In the genomic region with DNA sequence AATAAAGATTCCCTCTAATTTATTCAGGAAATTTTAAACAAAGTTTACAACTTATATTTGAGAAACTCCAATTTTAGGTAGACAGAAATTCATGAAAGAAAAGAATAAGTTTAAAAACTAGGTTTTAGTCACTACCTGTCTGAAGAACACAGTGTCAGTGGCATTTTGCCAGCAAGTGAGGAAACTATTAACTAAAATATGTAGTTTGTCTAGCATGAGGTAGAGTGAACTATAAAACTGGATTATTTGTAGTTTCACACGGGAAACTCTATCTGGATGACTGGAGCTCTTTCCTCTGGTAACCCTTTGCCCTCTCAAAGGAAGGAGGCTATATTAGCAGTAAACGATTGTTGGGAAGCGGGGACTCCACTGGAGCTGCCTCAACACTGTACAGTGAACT, we compare ENCODE assay signal across 16 mouse cellular contexts. TPM values are rescaled to one million over a fixed set of nuclear protein-coding genes. Genes with fewer than 3 reads are reported as not detected.
DNase-seq lines count a peak whose midpoint lies in the region; ATAC-seq and TF ChIP-seq lines count a peak whose summit lies in the region.
"Had no signal": no experiment of that assay in that cellular context is flagged by ENCODE, and none has a peak within 500 bp of the region (broad histone marks: within the 10 kb centered on the region; RNA-seq: fewer than 3 reads in every experiment).

No protein-coding gene starts in this region.

- no peaks in the 10 kb centered on the region for H3K4me1 ChIP-seq in limb, embryonic 14.5 days (ENCODE audit: control insufficient read depth, insufficient read depth, low read length)
- H3K4me1 ChIP-seq in limb, embryonic 10.5 days = 0 out of 2 replicates have a peak, but pooled peaks cover 4% of the 10 kb centered on the region
- H3K4me1 ChIP-seq: forebrain, embryonic 15.5 days; heart, embryonic 13.5 days had no signal

- no peaks in the 10 kb centered on the region for H3K27me3 ChIP-seq in limb, embryonic 14.5 days (ENCODE audit: control insufficient read depth, insufficient read depth, low read length)
- H3K27me3 ChIP-seq in limb, embryonic 10.5 days (ENCODE audit: low read depth, poor library complexity, severe bottlenecking) = no peaks in the 10 kb centered on the region
- H3K27me3 ChIP-seq: CH12.LX; forebrain, embryonic 15.5 days; heart, embryonic 13.5 days had no signal

- H3K4me2 ChIP-seq in limb, embryonic 14.5 days (replicated peaks; ENCODE audit: low read depth, low read length, severe bottlenecking) = no peak overlapping the region
- H3K4me2 ChIP-seq: forebrain, embryonic 15.5 days; heart, embryonic 13.5 days had no signal

- H3K27ac ChIP-seq in limb, embryonic 14.5 days (replicated peaks; ENCODE audit: low read depth, low read length) = no peak overlapping the region
- H3K27ac ChIP-seq in limb, embryonic 10.5 days = no peak overlapping the region
- H3K27ac ChIP-seq: forebrain, embryonic 15.5 days; heart, embryonic 13.5 days had no signal

- no peak overlapping the region for H3K9ac ChIP-seq in limb, embryonic 14.5 days (ENCODE audit: low read depth, low read length, severe bottlenecking)
- H3K9ac ChIP-seq: forebrain, embryonic 15.5 days; heart, embryonic 13.5 days had no signal

- WGBS in limb, embryonic 14.5 days = 48% methylated on average over 3 of the region's 3 CpGs
- WGBS in limb, embryonic 10.5 days = 90% methylated on average over 3 of the region's 3 CpGs

- no peak overlapping the region for H3K4me3 ChIP-seq in limb, embryonic 14.5 days (replicated peaks; ENCODE audit: low read length)
- H3K4me3 ChIP-seq in limb, embryonic 10.5 days = no peak overlapping the region
- H3K4me3 ChIP-seq: forebrain, embryonic 15.5 days; heart, embryonic 13.5 days had no signal

- H3K36me3 ChIP-seq in limb, embryonic 14.5 days (ENCODE audit: control insufficient read depth, insufficient read depth, low read length) = peaks cover 8% of the 10 kb centered on the region; the same call in 1 of the 2 replicates
- peaks cover 15% of the 10 kb centered on the region for H3K36me3 ChIP-seq in limb, embryonic 10.5 days

- H3K9me3 ChIP-seq in limb, embryonic 14.5 days (ENCODE audit: control insufficient read depth, low read length) = no peaks in the 10 kb centered on the region
- H3K9me3 ChIP-seq in limb, embryonic 10.5 days (replicated peaks) = no peaks in the 10 kb centered on the region
- H3K9me3 ChIP-seq: forebrain, embryonic 15.5 days; heart, embryonic 13.5 days had no signal

- no peak for TF ChIP-seq POLR2A in limb, embryonic 14.5 days (IDR thresholded peaks at IDR 0.05; ENCODE audit: borderline replicate concordance, extremely low read depth, insufficient read depth, insufficient read length)

- ATAC-seq in limb, embryonic 14.5 days (ENCODE audit: low FRiP score, low read depth) = no peak
- ATAC-seq: forebrain, embryonic 15.5 days had no signal

- DNase-seq in kidney, adult 9 months = peak; percentile 58
- DNase-seq in kidney, postnatal 4 days = no peak
- DNase-seq in limb, embryonic 14.5 days (ENCODE audit: low spot score) = peak; percentile 5
- no peak for DNase-seq in limb, embryonic 10.5 days (ENCODE audit: low spot score)
- peak; percentile 17 for DNase-seq in urinary bladder, postnatal 14 days (ENCODE audit: low spot score)
- DNase-seq in urinary bladder, adult 18-20 months (ENCODE audit: low spot score in 2 of 2) = no peak
- DNase-seq in yolk sac, embryonic 10.5 days (ENCODE audit: low spot score) = no peak
- DNase-seq: adrenal gland, adult 8-10 months; adrenal gland, postnatal 36 days; cerebellum, adult 2 months; gastrocnemius, postnatal 36 days; heart, adult 11 months; heart, postnatal 36 days had no signal

RNA-seq across cellular contexts. Expression of gene 4930453N24Rik, which starts 32.1 kb away (rescaled TPM):
- polyA plus RNA-seq in limb, embryonic 14.5 days (2012; rRNA removed) = 12.2 and 16.9 TPM in 2 replicates
- 28.6 and 29.8 TPM in 2 replicates for polyA plus RNA-seq in limb, embryonic 14.5 days (2014; fragmentation: Nextera tagmentation; extraction: Ambion mirVana)
- polyA plus RNA-seq in limb, embryonic 10.5 days (2016; fragmentation: Nextera tagmentation; extraction: Ambion mirVana) = 29.6 and 30.1 TPM in 2 replicates

RNA-seq across cellular contexts. Expression of gene Zfp654, which starts 48.4 kb away (rescaled TPM):
- polyA plus RNA-seq in limb, embryonic 14.5 days (2012; rRNA removed) = 7.0 and 8.1 TPM in 2 replicates
- polyA plus RNA-seq in limb, embryonic 14.5 days (2014; fragmentation: Nextera tagmentation; extraction: Ambion mirVana) = 8.0 and 8.6 TPM in 2 replicates
- polyA plus RNA-seq in limb, embryonic 10.5 days (2016; fragmentation: Nextera tagmentation; extraction: Ambion mirVana) = 5.3 and 5.8 TPM in 2 replicates

RNA-seq across cellular contexts. Expression of gene Cggbp1, which starts 48.8 kb away (rescaled TPM):
- 47.6 and 48.4 TPM in 2 replicates for polyA plus RNA-seq in limb, embryonic 14.5 days (2012; rRNA removed)
- polyA plus RNA-seq in limb, embryonic 14.5 days (2014; fragmentation: Nextera tagmentation; extraction: Ambion mirVana) = 102 and 105 TPM in 2 replicates
- 72.9 and 92.0 TPM in 2 replicates for polyA plus RNA-seq in limb, embryonic 10.5 days (2016; fragmentation: Nextera tagmentation; extraction: Ambion mirVana)

Comparison
In these comparisons a context has a peak if more than half of its experiments do, and no peak if none do; other contexts are left out.
1. DNase-seq: peak in kidney, adult 9 months (single experiment), limb, embryonic 14.5 days (single experiment) and urinary bladder, postnatal 14 days (single experiment); none in kidney, postnatal 4 days (0 of 2), limb, embryonic 10.5 days (single experiment), urinary bladder, adult 18-20 months (0 of 2) and yolk sac, embryonic 10.5 days (single experiment).